Mouse (Mus musculus): ENCODE measurements at regions not wholly inside any gene's neighbourhood (a gene's known extent, or its start where the extent isn't known, plus 50 kb on each side); places are given as distances from the start of the nearest gene placed in this dataset.
A peak's percentile ranks its signal among the peaks of the same experiment; 100 is the strongest.

GRCm38 (mm10) chr10:37447333-37448204 is 308.8 kb upstream of the Marcks start:
- no peak for DNase-seq (ENCODE audit: low spot score in 2 of 2)

GRCm38 (mm10) chr10:37439863-37440613 is 301.3 kb upstream of the Marcks start:
- DNase-seq (ENCODE audit: low spot score in 2 of 2), result no peak

GRCm38 (mm10) chr10:37438312-37438711 is 299.6 kb upstream of the Marcks start:
- DNase-seq (ENCODE audit: low spot score in 2 of 2), result no peak

GRCm38 (mm10) chr10:37436849-37437248 is 298.1 kb upstream of the Marcks start:
- no peak for DNase-seq (ENCODE audit: low spot score in 2 of 2)

GRCm38 (mm10) chr10:37434229-37434628 is 295.5 kb upstream of the Marcks start:
- no peak for DNase-seq (ENCODE audit: low spot score in 2 of 2)

GRCm38 (mm10) chr10:37423047-37423446 is 284.3 kb upstream of the Marcks start:
- no peak for DNase-seq (ENCODE audit: low spot score in 2 of 2)

GRCm38 (mm10) chr10:37422612-37423011 is 283.9 kb upstream of the Marcks start:
- DNase-seq (ENCODE audit: low spot score in 2 of 2), result no peak

GRCm38 (mm10) chr10:37416321-37416720 is 277.6 kb upstream of the Marcks start:
- no peak for DNase-seq (ENCODE audit: low spot score in 2 of 2)

- DNase-seq (ENCODE audit: low spot score in 2 of 2), result no peak
Observed at GRCm38 (mm10) chr10:37412401-37412800, 273.7 kb upstream of the Marcks start.

- no peak for DNase-seq (ENCODE audit: low spot score in 2 of 2)
Observed at GRCm38 (mm10) chr10:37409749-37410148, 271.0 kb upstream of the Marcks start.

GRCm38 (mm10) chr10:37407487-37407886 is 268.8 kb upstream of the Marcks start:
- DNase-seq (ENCODE audit: low spot score in 2 of 2), result no peak

- DNase-seq (ENCODE audit: low spot score in 2 of 2), result no peak
Observed at GRCm38 (mm10) chr10:37404933-37405332, 266.2 kb upstream of the Marcks start.

- DNase-seq (ENCODE audit: low spot score in 2 of 2), result no peak
Observed at GRCm38 (mm10) chr10:37404407-37404806, 265.7 kb upstream of the Marcks start.

- no peak for DNase-seq (ENCODE audit: low spot score in 2 of 2)
Observed at GRCm38 (mm10) chr10:37402376-37402775, 263.7 kb upstream of the Marcks start.

GRCm38 (mm10) chr10:37400991-37401390 is 262.3 kb upstream of the Marcks start:
- DNase-seq (ENCODE audit: low spot score in 2 of 2), result no peak

GRCm38 (mm10) chr10:37400379-37400778 is 261.7 kb upstream of the Marcks start:
- DNase-seq (ENCODE audit: low spot score in 2 of 2), result no peak

- peak; percentile 3 to 34 for DNase-seq (ENCODE audit: low spot score in 2 of 2)
Observed at GRCm38 (mm10) chr10:37397271-37397991, 258.7 kb upstream of the Marcks start.

- no peak for DNase-seq (ENCODE audit: low spot score in 2 of 2)
Observed at GRCm38 (mm10) chr10:37390011-37390410, 251.3 kb upstream of the Marcks start.

GRCm38 (mm10) chr10:37386216-37386615 is 247.5 kb upstream of the Marcks start:
- DNase-seq (ENCODE audit: low spot score in 2 of 2), result no peak

- no peak for DNase-seq (ENCODE audit: low spot score in 2 of 2)
Observed at GRCm38 (mm10) chr10:37380024-37380423, 241.3 kb upstream of the Marcks start.

- DNase-seq (ENCODE audit: low spot score in 2 of 2), result no peak
Observed at GRCm38 (mm10) chr10:37378002-37378702, 239.4 kb upstream of the Marcks start.
